Mouse (Mus musculus): ENCODE data around the gene Prcc. TPM values are rescaled to one million over a fixed set of nuclear protein-coding genes. Genes with fewer than 3 reads are reported as not detected.

The Prcc gene
- polyA plus RNA-seq, 1 experiment, result 54.5 TPM

DNA sequence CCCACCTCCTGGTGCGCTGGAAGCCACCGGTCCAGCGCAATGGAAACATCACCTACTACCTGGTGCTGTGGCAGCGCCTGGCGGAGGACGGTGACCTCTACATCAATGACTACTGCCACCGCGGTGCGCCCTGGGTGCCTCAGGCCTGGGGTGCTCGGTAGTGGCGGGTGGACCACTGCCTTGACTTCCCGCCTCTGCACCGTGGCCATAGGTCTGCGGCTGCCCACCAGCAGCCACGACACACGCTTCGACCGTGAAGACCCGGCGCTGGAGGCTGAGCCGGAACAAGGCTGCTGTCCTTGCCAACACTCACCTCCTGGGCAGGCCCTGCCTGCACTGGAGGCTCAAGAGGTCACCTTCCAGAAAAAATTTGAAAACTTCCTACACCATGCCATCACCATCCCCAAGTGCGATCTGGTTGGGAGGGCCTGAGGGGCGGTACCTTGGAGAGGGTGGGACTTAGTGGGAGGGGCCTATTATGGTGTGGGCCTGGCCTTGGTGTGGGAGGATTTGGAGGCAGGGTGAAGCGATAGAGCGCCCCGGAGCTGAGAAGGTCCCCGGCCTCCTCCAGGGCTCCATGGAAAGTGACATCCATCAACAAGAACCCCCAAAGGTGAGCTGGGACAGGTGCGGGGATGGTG, 76.0 kb downstream of the Prcc start:
- TF ChIP-seq CTCF (IDR thresholded peaks at IDR 0.05; ENCODE audit: borderline replicate concordance, control insufficient read depth, extremely low read depth, insufficient read depth, low read length, poor library complexity) (no peak), POLR2A (IDR thresholded peaks at IDR 0.05; ENCODE audit: control insufficient read depth, extremely low read depth, insufficient read depth, low read length, poor library complexity) (no peak)
- DNase-seq, result no peak
- Histone ChIP-seq H3K27ac (ENCODE audit: control insufficient read depth, insufficient read depth, low read length) (no peak overlapping the region), H3K4me3 (ENCODE audit: control insufficient read depth, insufficient read depth, low read length) (no peak overlapping the region), H3K36me3 (ENCODE audit: control insufficient read depth, insufficient read depth, low read length) (no peaks in the 10 kb centered on the region), H3K27me3 (ENCODE audit: control insufficient read depth, insufficient read depth, low read length) (peaks cover 13% of the 10 kb centered on the region; the same call in 1 of the 2 replicates), H3K4me1 (replicated peaks; ENCODE audit: control insufficient read depth, insufficient read depth, low read length) (no peaks in the 10 kb centered on the region)
- 25% methylated on average over 28 of the region's 28 CpGs for WGBS

Other genes with a start within 250 kb of the Prcc start
- gene Lrrc71, start 137.0 kb downstream of the Prcc start, polyA plus RNA-seq (2012; rRNA removed), result 0.39 and 0.56 TPM in 2 replicates
- gene Ntrk1, start 90.4 kb downstream of the Prcc start, polyA plus RNA-seq (2012; rRNA removed), result 0.67 and 0.89 TPM in 2 replicates
- gene Insrr, start 88.7 kb downstream of the Prcc start, polyA plus RNA-seq (2012; rRNA removed), result 0.58 and 0.64 TPM in 2 replicates
- 17.5 and 19.8 TPM in 2 replicates for gene Pear1, start 61.3 kb downstream of the Prcc start, polyA plus RNA-seq (2012; rRNA removed)
- gene Sh2d2a, start 38.9 kb downstream of the Prcc start, polyA plus RNA-seq (2012; rRNA removed), result 179 and 180 TPM in 2 replicates
- gene Hdgf, start 20.7 kb upstream of the Prcc start, polyA plus RNA-seq (2012; rRNA removed), result 112 and 136 TPM in 2 replicates
- 60.5 and 72.4 TPM in 2 replicates for gene Mrpl24, start 33.9 kb upstream of the Prcc start, polyA plus RNA-seq (2012; rRNA removed)
- gene Isg20l2, start 44.7 kb upstream of the Prcc start, polyA plus RNA-seq (2012; rRNA removed), result 31.6 and 40.8 TPM in 2 replicates
- 68.0 and 75.4 TPM in 2 replicates for gene Rrnad1, start 45.1 kb upstream of the Prcc start, polyA plus RNA-seq (2012; rRNA removed)
- gene Crabp2, start 63.1 kb upstream of the Prcc start, polyA plus RNA-seq (2012; rRNA removed), result 1.6 and 2.3 TPM in 2 replicates
- gene Nes, start 85.5 kb upstream of the Prcc start, polyA plus RNA-seq (2012; rRNA removed), result 1.1 and 1.3 TPM in 2 replicates
- gene Bcan, start 114.6 kb upstream of the Prcc start, polyA plus RNA-seq (2012; rRNA removed), result 0.23 and 0.54 TPM in 2 replicates
- gene Hapln2, start 142.0 kb upstream of the Prcc start, polyA plus RNA-seq (2012; rRNA removed), result 0.23 and 0.26 TPM in 2 replicates
- 11.3 and 14.7 TPM in 2 replicates for gene Gpatch4, start 157.5 kb upstream of the Prcc start, polyA plus RNA-seq (2012; rRNA removed)
- gene Naxe, start 172.9 kb upstream of the Prcc start, polyA plus RNA-seq (2012; rRNA removed), result 63.0 and 69.0 TPM in 2 replicates
- gene Ttc24, start 192.7 kb upstream of the Prcc start, polyA plus RNA-seq (2012; rRNA removed), result 0.47 and 0.55 TPM in 2 replicates
- gene Iqgap3, start 196.4 kb upstream of the Prcc start, polyA plus RNA-seq (2012; rRNA removed), result 19.7 and 24.6 TPM in 2 replicates